Mouse (Mus musculus) cortical plate, adult 2 months (tissue): ENCODE data around the gene Spryd7. TPM values are rescaled to one million over a fixed set of nuclear protein-coding genes. Genes with fewer than 3 reads are reported as not detected.

ENCODE experiments used
- H3K27ac ChIP-seq: fragments of 200-500 bp; 2 replicates; pipeline ENCODE4 v1.5.1; 2012; ENCODE audit warnings: low read length, control low read depth, inconsistent platforms; ENCODE audit not compliant: insufficient read depth
- H3K4me1 ChIP-seq: fragments of 200-500 bp; 2 replicates; pipeline ENCODE4 v1.6.1; 2011; ENCODE audit warnings: low read length; ENCODE audit not compliant: control insufficient read depth, insufficient read depth
- H3K4me3 ChIP-seq: fragments of 200-500 bp; 2 replicates; pipeline ENCODE4 v1.5.1; 2011; ENCODE audit warnings: mild to moderate bottlenecking, low read length, control low read depth; ENCODE audit not compliant: insufficient read depth
- CTCF ChIP-seq: fragments of 200-500 bp; IDR thresholded peaks from 2 replicates; pipeline ENCODE4 v1.5.1; 2011; ENCODE audit warnings: mild to moderate bottlenecking, control low read depth, low read length; ENCODE audit not compliant: insufficient read depth; ENCODE audit errors: extremely low read depth
- POLR2A ChIP-seq: fragments of 200-500 bp; IDR thresholded peaks from 2 replicates; pipeline ENCODE4 v1.6.1; 2011; ENCODE audit warnings: mild to moderate bottlenecking, low read length, control low read depth; ENCODE audit not compliant: insufficient read depth; ENCODE audit errors: extremely low read depth
- polyA plus RNA-seq: library from polyadenylated mRNA; depleted of rRNA; stranded (reverse); fragments of >200 nt; gene quantifications from 2 replicates; pipeline ENCODE4 v1.2.3, GENCODE M21; 2012

Spryd7 gene
- polyA plus RNA-seq, 1 experiment, result 33.7 TPM

DNA sequence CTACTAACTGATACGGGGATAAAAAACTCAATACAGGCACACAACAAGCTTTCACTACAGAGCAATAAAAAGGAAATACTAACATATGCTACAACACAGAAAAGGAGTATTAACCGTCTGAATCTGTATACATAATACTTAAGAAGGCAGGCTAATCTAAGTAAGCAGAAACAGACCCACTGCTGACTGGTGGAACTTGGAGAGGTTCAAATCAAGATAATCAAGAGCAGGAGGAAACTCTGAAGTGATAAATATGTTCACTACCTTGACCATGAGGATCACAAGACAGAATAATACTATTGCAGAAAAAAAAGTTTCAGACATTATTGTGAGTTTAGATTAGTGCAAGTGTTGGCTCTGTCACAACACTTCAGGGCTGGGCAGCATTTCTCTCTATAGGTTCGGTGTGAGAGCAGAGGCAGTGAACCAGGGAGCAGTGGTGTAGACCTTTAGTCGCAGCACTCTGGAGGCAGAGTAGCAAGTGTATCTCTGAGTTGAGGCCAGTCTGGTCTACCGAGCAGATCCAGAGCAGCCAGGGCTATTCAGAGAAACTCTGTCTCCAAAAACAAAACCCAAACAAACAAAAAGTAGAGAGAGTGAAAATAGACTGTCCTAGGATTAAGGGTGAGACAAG, 19.9 kb downstream of the Spryd7 start:
- Histone ChIP-seq H3K27ac (no peak overlapping the region), H3K4me3 (no peak overlapping the region), H3K4me1 (no peaks in the 10 kb centered on the region)
- TF ChIP-seq CTCF, result no peak
- no peak for TF ChIP-seq POLR2A

DNA sequence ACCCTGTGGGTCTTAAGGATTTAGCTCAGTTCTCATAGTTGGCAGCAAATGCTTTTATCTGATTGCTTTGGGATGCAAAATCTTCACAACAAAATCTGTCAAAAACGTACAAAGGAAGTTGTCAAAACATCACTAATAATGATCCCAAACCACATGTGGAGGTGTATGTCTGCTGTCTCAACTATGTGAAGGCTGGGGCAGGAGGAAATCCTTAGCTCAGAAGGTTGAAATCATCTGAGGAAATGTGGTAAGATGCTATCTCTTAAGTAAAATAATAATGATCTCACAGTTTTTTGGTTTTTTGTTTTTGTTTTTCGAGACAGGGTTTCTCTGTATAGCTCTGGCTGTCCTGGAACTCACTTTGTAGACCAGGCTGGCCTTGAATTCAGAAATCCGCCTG, 20.9 kb downstream of the Spryd7 start:
- Histone ChIP-seq H3K4me1 (no peaks in the 10 kb centered on the region), H3K4me3 (no peak overlapping the region), H3K27ac (no peak overlapping the region)
- TF ChIP-seq POLR2A (no peak), CTCF (no peak)

DNA sequence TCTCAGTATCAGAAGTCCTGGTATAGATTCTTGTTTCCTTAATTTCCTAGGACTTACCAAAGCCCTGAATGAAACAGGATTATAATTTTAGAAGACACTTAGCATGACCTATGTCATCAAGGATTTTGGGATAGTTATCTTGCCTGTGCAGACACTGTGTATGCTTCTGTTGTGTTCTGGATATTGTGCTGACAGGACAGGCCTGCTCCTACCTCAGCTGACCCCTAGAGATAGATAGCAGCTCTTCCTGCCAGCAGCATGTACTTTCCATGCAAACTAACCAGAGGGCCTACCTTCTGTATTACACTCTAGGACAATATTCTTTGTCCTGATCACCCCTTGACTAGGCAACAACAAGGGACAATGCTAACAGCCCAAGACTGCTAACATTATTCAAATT, 25.7 kb downstream of the Spryd7 start:
- Histone ChIP-seq H3K4me1 (no peaks in the 10 kb centered on the region), H3K27ac (no peak overlapping the region), H3K4me3 (no peak overlapping the region)
- TF ChIP-seq CTCF, result no peak
- TF ChIP-seq POLR2A, result no peak

DNA sequence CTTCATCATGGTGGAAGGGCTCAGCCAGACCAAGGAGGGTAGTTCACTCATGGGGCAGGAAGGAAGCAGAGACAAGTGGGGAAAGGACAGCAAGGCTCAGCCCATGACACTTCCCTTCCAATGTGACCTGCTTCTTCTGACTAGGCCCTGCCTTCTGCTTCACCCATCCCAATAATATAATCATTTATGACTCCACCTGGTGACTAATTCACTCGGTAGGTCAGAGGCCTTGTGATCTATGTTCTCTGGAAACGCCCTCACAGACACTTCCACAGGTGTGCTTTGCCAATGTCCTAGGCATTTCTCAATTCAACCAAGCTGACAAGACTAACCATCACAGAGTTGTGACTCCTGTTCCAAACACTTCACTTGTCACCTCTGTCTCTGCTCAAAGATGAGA, 26.3 kb downstream of the Spryd7 start:
- no peak overlapping the region for H3K27ac ChIP-seq
- TF ChIP-seq CTCF (no peak), POLR2A (no peak)
- no peaks in the 10 kb centered on the region for H3K4me1 ChIP-seq
- no peak overlapping the region for H3K4me3 ChIP-seq

DNA sequence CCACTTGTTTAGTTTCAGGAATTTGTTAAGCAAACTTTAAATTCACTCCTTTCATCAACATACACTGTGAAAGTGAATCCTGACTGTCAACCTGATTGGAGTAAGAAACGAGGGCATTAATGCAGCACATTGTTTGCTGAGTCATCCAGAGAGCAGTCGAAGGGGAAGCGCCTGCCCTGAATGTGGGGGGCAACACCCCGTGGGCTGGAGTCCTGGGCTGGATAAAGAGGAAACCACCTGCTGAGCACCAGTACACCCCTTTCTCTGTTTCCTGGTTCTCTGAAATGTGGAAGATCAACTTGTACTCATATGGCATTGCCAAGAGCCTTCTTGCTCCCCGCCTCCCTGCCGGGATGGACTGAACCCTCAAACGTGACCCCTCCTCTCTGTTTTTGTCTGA, 27.2 kb downstream of the Spryd7 start:
- TF ChIP-seq CTCF (no peak), POLR2A (no peak)
- H3K4me3 ChIP-seq, result no peak overlapping the region
- H3K27ac ChIP-seq, result no peak overlapping the region
- H3K4me1 ChIP-seq, result no peaks in the 10 kb centered on the region

DNA sequence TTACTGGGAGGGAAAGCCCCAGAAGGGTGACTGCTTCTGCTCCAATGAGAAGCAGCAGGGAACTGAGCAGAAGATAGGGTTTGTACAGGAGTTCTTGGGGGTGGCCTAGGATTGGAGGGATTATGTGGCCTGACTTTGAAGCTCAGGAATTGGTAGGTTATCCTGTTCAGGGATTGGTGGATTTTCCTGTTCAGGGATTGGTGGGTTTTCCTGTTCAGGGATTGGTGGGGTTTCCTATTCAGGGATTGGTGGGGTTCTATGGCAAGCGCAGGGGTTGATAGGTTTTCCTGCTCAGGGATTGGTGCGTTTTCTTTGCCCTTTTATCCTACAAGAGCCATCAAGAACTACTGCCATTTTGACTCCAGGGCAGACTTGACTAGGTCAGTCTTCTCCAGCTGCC, 30.7 kb downstream of the Spryd7 start:
- Histone ChIP-seq H3K4me1 (no peaks in the 10 kb centered on the region), H3K4me3 (no peak overlapping the region), H3K27ac (no peak overlapping the region)
- no peak for TF ChIP-seq CTCF
- TF ChIP-seq POLR2A, result no peak

DNA sequence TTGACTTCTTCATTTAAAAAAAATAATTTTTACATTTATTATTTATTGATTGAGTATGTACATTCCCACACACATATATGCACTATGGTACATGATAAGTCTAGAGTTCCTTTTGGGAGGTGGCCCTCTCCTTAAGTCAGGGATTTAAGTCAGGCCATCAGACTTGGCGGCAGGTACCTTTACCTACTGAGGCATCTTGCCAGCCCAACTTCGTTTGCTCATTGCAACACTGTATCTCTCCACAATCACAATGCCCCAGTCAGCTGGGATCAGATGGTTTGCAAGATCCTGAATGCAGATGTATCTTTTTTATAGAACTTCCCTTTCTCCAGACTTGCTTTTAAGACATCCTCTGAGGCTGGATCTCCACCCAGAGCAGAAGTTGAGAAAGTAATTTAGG, 32.9 kb downstream of the Spryd7 start:
- Histone ChIP-seq H3K4me1 (no peaks in the 10 kb centered on the region), H3K4me3 (no peak overlapping the region), H3K27ac (no peak overlapping the region)
- no peak for TF ChIP-seq POLR2A
- no peak for TF ChIP-seq CTCF

DNA sequence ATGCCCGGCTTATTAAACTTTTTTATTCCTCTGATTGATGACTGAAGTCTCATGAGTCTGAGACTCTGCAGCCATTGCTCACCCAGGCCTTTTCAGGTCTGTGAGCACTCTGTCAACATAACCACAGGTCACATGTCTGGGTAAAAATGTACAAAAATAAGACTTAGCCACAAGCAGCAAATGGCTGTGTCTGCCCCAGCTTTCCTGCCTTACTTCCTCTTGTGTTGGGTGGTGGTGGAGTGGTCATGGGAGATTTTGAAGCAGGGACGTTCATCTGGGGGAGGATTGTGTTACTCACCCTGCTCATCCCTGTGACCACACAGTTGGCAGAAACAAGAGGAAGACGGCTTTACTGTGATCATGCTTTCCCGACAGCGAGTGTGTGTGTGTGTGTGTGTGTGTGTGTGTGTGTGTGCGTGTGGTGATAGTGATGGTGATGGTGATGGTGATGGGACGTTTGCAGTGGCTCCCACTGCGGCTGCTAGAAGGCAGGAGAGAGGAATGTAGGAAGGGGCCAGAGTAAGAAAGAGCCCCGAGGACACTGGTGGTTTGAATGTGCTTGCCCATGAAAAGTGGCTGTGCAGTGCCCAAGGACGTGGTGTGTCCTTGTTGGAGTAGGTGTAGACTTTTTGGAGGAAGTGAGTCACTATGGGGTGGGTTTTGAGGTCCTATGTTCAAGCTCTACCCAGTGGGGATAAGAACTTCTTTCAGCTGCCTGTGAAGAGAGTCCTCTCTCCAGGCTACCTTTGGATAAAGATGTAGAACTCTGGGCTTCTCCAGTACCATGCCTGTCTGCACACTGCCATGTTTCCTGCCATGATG, 37.8 kb downstream of the Spryd7 start:
- Histone ChIP-seq H3K27ac (no peak overlapping the region), H3K4me1 (no peaks in the 10 kb centered on the region), H3K4me3 (no peak overlapping the region)
- TF ChIP-seq POLR2A (no peak), CTCF (no peak)

DNA sequence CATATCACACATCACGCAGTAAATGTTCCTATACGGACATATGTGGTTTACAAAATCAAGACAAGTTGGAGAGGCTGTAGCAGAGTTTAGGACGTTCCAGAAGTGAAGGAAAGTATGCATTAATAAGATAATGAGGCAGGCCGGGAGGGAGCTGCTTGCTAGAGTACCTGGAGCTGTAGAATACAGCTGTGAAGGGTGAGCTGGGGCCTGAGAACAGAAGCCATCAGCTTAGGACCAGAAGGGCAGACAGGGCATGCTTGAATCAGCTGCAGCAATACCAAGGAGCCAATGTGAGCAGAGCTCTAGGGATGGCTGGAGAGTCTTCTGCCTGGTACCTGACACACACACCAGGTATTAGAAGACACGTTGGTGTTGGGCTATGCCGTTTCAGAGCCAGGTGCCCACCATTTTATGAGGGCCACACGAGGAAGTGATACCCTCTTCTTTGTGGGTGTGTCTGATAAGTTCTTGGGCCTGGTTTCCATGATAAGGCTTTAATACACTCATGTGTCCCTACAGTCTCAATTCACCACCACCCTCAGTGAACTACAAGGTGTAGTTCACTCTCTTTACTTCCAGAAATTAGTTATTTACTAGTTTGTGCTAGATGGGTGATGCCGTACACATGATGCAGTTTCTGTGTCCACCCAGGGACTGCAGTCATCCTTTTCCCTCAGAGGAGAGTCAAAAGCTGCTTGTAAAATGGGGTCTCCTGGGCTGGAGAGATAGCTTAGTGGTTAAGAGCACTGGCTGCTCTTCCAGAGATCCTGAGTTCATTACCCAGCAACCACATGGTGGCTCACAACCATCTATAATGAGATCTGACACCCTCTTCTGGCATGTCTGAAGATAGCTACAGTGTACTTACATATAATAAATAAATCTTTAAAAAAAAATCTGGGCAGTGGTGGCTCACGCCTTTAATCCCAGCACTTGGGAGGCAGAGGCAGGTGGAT, 39.9 kb downstream of the Spryd7 start:
- TF ChIP-seq POLR2A (no peak), CTCF (no peak)
- H3K27ac ChIP-seq, result no peak overlapping the region
- H3K4me1 ChIP-seq, result no peaks in the 10 kb centered on the region
- no peak overlapping the region for H3K4me3 ChIP-seq

DNA sequence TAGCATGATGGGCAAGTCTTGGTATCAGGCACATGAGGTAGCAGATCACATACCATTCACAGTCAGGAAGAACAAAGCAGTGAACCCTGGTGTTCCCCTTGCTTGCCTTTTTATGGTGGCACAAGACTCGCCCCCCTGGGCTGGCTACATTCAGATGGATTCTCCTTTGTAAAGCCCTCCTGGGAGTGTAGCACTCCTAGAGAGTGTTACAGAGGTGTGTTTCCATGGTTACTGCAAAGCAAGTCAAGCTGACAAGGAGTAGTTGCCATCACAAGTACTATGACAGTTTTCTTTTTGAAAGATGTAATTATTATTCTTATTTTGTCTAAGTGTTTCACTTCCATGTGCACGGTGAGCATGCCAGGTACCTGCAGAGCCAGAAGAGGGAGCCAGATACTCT, 45.2 kb downstream of the Spryd7 start:
- H3K27ac ChIP-seq, result no peak overlapping the region
- TF ChIP-seq CTCF, result no peak
- no peaks in the 10 kb centered on the region for H3K4me1 ChIP-seq
- no peak overlapping the region for H3K4me3 ChIP-seq
